Mouse (Mus musculus) neural tube, embryonic 10.5 days (tissue): ENCODE data around the gene A830031A19Rik.

Experiments used
- DNase-seq: peaks from one replicate; pipeline ENCODE4 v3.0.0-alpha.2; 2017; ENCODE audit warnings: low spot score; ENCODE audit errors: extremely low spot score

A830031A19Rik gene

DNA sequence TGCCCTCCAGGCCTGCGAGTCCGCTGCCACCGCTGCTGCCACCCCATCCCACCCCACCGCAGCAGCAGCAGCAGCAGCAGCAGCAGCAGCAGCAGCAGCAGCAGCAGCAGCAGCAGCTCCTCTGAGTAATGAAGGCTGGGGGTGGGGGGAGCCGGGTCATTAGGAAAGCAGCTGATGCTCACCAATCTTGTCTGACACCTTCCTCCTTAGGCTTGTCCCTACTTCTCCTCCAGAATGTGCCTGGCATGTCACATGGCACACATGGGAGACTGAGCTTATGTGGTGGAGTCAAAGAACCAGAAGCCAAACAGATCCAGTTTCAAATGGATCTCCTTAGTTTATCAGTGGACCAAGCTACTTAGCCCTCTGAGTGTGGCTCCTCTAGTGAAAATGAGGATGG, 60.2 kb downstream of the A830031A19Rik start:
- no peak for DNase-seq

- no peak for DNase-seq
Observed at GRCm38 (mm10) chr11:24012301-24012700, 62.6 kb downstream of the A830031A19Rik start.

- DNase-seq = no peak
Observed at GRCm38 (mm10) chr11:24008976-24009375, 65.9 kb downstream of the A830031A19Rik start.

- DNase-seq = no peak
Observed at GRCm38 (mm10) chr11:24008244-24008643, 66.6 kb downstream of the A830031A19Rik start.

GRCm38 (mm10) chr11:24005445-24006156, 69.3 kb downstream of the A830031A19Rik start:
- no peak for DNase-seq

DNA sequence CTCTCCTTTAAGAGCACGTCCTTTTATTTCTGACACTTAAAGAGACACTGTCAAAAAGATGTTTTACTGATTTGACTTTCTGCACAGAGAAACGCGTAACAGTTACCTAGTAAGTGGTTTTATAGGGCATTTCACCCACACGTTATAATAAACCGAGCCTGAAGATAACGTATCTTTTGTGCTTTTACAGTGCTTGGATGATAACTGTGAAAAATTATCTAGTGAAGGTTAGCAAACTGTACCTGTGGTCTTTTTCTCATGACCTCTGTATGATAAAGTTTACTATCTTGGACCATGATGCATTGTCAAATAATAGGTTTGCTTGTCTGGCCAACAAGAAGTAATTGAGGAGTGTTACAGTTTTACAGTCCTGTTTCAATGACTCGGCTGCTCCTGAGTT, 74.2 kb downstream of the A830031A19Rik start:
- DNase-seq = no peak
